Mouse (Mus musculus) brain, adult 10 weeks (tissue): ENCODE results near the gene Snx12. TPM values are rescaled to one million over a fixed set of nuclear protein-coding genes. Genes with fewer than 3 reads are reported as not detected.

Source experiments
- polyA plus RNA-seq: library from polyadenylated mRNA; stranded (reverse); fragments of 350-450 nt; fragmentation: Illumina TruSeq; extraction: RNeasy Lipid Tissue Mini Kit (QIAGEN cat#74804); gene quantifications from one replicate; pipeline ENCODE4 v1.2.3, GENCODE M21; 2015; ENCODE audit warnings: low read depth, low replicate concordance

Gene Snx12
- 57.6 TPM for polyA plus RNA-seq

GRCm38 (mm10) chrX:101221834-101222795, at the start of gene Snx12:
TSS of gene Snx12 (minus strand) at chrX:101222563.

GRCm38 (mm10) chrX:101268755-101269124, 46.4 kb upstream of the Snx12 start, which contains the start of gene Gm20489:
TSS of gene Gm20489 (minus strand) at chrX:101269023.

GRCm38 (mm10) chrX:101268025-101268754, 45.8 kb upstream of the Snx12 start, which contains the start of gene Il2rg:
TSS of gene Il2rg (minus strand) at chrX:101268255.

DNA sequence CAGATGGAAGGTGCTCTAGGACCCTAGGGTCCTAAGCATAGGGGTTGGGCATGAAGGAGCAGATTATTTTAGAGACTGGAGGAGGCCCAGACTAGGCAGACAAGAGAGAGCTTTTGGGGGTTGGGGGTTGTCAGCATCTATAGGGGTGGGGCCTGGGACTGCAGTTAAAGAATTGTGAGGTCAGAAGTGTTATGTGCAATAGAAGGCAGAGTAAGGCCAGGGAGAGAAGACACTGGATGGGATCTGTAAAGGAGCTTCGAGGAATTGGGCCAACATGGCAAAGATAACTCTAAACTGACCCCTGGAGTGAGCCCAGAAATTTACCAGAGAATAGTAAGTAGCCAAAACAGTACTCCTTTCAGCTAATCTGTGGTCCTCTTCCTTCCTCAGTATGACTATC, 41.5 kb upstream of the Snx12 start, which contains the start of gene Gm614:
Gene Gm614 (minus strand): TSS at position 101 of the 400 bp plus-strand sequence.

GRCm38 (mm10) chrX:101253952-101254729, 31.8 kb upstream of the Snx12 start, which contains the start of gene Foxo4:
TSS of gene Foxo4 (plus strand) at chrX:101254528.

DNA sequence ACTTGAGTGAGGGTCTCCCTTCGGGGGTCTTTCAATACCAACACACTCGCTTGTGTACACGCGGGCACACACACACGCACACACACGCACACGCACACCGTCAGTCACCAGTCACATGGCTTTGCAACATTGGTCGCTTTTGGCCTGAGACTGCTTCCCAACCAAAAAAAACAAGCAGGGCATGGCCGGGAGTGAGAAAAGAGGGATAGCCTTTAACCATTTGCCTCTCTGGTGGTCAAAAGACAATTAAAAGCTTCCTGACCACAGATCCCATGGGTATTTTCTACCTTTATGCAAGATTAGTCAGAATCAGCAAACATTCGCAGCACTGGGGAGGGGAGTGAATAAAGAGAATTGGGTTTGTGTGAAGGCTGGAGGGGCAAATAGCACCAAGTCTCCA, 136.4 kb downstream of the Snx12 start, which contains the start of gene Slc7a3:
Gene Slc7a3 (minus strand): TSS at position 101 of the 400 bp plus-strand sequence.

GRCm38 (mm10) chrX:101059541-101059940, 162.8 kb downstream of the Snx12 start, which contains the start of gene Tex11:
TSS of gene Tex11 (minus strand) at chrX:101059667.

Other genes with a start within 250 kb of the Snx12 start
- not detected for gene Tex11, start 162.9 kb downstream of the Snx12 start, polyA plus RNA-seq
- gene Slc7a3, start 136.5 kb downstream of the Snx12 start, polyA plus RNA-seq, result 10.7 TPM
- 14.7 TPM for gene Foxo4, start 32.0 kb upstream of the Snx12 start, polyA plus RNA-seq
- not detected for gene Gm614, start 41.4 kb upstream of the Snx12 start, polyA plus RNA-seq
- 1.2 TPM for gene Il2rg, start 45.7 kb upstream of the Snx12 start, polyA plus RNA-seq
- not detected for gene Gm20489, start 46.5 kb upstream of the Snx12 start, polyA plus RNA-seq
- 25.8 TPM for gene Med12, start 51.5 kb upstream of the Snx12 start, polyA plus RNA-seq
- gene Nlgn3, start 76.6 kb upstream of the Snx12 start, polyA plus RNA-seq, result 33.2 TPM
- gene Gjb1, start 153.8 kb upstream of the Snx12 start, polyA plus RNA-seq, result 34.5 TPM
- gene Zmym3, start 198.3 kb upstream of the Snx12 start, polyA plus RNA-seq, result 96.2 TPM
- 122 TPM for gene Nono, start 206.8 kb upstream of the Snx12 start, polyA plus RNA-seq
- gene Itgb1bp2, start 226.5 kb upstream of the Snx12 start, polyA plus RNA-seq, result 0.80 TPM